Mouse (Mus musculus) megakaryocyte, embryonic 14.5 days (primary cell): ENCODE results near the gene Slc35e3.

Source experiments
- FLI1 ChIP-seq: IDR thresholded peaks from 2 replicates; pipeline ENCODE4 v1.6.1; 2012; ENCODE audit warnings: low read length, inconsistent platforms, mixed read lengths
- GATA1 ChIP-seq: IDR thresholded peaks from 3 replicates; pipeline ENCODE4 v1.6.1; 2012; ENCODE audit warnings: mixed read lengths, low read length, inconsistent platforms, borderline replicate concordance

DNA sequence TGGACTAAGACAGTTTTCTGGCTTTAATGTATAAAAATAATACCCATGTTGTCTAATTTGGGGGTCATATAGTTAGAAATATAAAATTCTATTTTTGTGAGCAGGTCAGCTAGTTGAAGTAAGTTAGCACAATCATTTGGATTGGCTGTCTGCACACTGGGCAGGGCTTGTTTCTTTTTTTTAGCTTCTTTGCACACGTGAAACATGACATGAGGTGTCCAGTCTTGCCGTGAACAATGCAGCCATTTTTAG, 56.1 kb downstream of the Slc35e3 start:
- TF ChIP-seq GATA1 (no peak), FLI1 (no peak)
